Mouse (Mus musculus) cerebellum, adult 18-20 months (tissue): Measurements from ENCODE around the gene Megf11.

Source experiments
- DNase-seq, 2 experiments: peaks; one replicate each; pipeline ENCODE4 v3.0.0; 2021

The Megf11 gene

DNA sequence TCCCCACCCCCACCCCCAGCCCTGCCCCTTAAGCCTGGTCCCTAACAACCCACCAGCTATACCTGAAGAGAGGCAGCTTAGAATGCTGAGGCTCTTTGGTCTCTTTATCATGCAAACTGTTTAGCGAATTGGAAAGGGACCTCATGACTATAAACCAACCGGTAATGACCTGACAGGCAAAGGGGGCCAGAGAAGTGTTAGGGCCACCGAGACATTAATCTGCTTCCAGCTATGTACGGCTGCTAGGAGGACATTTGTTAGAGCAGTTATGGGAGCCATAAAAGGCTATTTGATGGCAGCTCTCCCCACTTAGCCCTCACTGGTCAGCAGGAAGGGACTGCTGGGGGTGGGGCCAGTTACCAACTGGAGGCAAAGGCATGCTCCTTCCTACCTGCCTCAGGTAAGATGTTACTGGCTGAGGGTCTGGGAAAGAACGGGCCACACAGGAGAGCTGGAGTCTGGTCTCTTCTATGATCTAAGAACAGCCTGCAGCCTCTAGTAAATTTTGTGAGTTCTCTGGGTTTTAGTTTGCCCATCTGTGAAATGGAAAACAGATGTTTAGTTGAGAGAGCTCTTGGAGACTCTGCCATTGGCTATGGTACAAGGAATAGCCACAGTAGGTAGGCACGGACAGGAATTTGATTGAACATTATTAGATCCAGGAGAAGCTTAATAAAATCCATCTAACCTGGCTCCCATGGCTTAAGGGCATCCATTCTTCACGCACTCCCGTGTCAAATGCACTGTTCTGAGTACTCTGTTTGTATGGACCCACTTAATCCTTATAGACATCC, 183.2 kb downstream of the Megf11 start:
- no peak for DNase-seq

GRCm38 (mm10) chr9:64570448-64570847, 185.0 kb downstream of the Megf11 start:
- no peak for DNase-seq

- DNase-seq = no peak
Observed at GRCm38 (mm10) chr9:64571091-64571490, 185.7 kb downstream of the Megf11 start.

GRCm38 (mm10) chr9:64572629-64573190, 187.3 kb downstream of the Megf11 start:
- DNase-seq = peak; percentile 41 to 43

GRCm38 (mm10) chr9:64575658-64576057, 190.2 kb downstream of the Megf11 start:
- no peak for DNase-seq

GRCm38 (mm10) chr9:64576143-64576878, 190.9 kb downstream of the Megf11 start:
- no peak for DNase-seq

GRCm38 (mm10) chr9:64577156-64577555, 191.7 kb downstream of the Megf11 start:
- DNase-seq = no peak

GRCm38 (mm10) chr9:64578014-64578413, 192.6 kb downstream of the Megf11 start:
- peak in 1 of 2 experiments; percentile 43 for DNase-seq

GRCm38 (mm10) chr9:64579306-64579705, 193.9 kb downstream of the Megf11 start:
- peak; percentile 61 to 68 for DNase-seq

- no peak for DNase-seq
Observed at GRCm38 (mm10) chr9:64586292-64586691, 200.9 kb downstream of the Megf11 start.

- DNase-seq = peak; percentile 59 to 66
Observed at GRCm38 (mm10) chr9:64587991-64588390, 202.6 kb downstream of the Megf11 start.

- DNase-seq = peak; percentile 68 to 76
Observed at GRCm38 (mm10) chr9:64590634-64591041, 205.2 kb downstream of the Megf11 start.

GRCm38 (mm10) chr9:64591436-64591835, 206.0 kb downstream of the Megf11 start:
- DNase-seq = peak in 1 of 2 experiments; percentile 38

GRCm38 (mm10) chr9:64594442-64594841, 209.0 kb downstream of the Megf11 start:
- peak; percentile 55 to 56 for DNase-seq

- no peak for DNase-seq
Observed at GRCm38 (mm10) chr9:64598427-64598826, 213.0 kb downstream of the Megf11 start.

DNA sequence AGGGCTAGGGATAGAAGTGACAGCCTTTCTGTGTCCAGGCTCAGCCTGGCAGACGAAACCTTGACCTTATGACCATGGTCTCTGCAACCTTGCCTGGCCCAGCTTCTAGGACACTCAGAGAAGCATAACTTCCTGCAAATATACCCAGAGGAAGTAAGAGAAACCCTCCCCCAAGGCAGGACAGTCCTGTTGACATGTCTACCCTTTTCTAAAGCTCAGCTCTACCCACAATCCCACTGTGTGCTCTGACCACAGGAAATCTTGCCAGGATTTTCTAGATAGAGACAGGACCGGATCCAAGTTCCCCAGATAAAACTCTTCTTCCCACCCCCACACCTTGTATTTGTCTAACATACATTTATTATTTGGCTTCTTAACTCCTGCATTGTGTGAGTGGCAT, 215.3 kb downstream of the Megf11 start:
- DNase-seq = no peak

DNA sequence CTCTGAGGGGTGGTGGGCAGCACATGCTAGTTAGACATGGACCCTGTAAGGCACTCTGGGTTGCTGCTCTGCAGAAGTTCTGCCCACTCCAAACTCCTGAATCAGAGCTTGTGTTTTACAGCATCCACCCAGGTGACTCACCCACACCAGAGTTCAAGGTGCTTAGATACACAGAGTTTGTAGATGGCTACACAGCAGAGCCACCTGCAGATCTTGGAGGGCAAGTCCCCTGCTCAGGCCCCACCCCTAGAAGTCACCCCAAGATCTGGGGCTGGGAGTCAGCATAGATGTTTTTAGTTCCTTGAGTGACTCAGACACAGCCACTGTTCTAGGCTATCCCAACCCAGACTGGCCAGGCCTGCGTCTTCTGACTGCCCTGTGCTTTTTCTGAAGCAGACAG, 217.5 kb downstream of the Megf11 start:
- no peak for DNase-seq

DNA sequence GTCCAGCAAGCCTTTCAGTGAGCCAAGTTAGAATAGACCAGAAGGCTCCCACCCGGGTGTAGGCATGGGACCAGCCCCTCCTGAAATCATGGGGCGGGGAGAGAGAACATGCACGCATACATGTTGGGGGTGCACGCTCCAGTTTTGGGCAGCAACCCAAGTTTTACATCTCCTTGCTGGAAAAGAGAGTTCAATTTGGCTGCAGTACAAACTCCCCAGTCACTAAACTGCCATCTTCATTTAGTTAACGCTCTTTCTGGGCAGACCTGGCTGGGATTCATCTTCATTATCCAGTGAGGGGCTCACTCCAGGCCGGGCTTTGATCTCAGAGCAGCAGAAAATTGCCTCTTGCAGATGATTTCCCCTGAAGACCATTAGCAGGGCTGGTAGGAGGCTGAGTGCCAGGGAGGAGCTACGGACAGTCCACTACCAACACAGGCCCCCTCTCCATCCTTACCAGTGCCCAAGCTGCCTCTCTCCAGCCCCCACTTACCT, 218.8 kb downstream of the Megf11 start:
- DNase-seq = no peak

DNA sequence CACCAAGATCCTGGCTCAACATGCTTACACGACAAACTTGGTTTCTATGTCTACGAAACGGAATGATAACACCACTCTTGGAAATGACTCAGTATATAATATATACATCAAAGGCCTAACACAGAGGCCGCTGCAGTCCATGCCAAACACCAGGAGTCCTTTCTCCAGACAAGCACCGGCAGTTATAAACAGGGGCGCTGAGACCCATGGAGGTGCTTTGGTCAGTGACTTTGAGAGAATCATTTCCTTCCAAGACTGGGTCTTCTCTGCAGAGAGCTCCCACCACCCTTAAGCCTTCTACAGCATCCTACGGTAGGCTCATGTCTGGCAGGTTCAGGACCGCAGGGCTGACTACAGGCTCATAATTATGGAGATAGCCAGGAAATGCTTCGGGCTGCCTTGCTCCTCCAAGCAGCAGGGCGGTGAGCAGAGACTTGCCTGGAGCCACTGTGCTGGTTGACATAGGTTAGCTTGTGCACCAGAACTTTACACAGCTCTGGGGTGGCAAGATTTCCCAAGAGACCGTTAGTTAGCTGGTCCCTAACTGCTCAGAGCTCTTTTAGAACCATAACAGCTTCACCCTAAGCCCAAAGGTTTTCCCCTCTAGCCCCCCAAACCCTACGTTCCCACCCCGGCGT, 219.8 kb downstream of the Megf11 start:
- DNase-seq = no peak

DNA sequence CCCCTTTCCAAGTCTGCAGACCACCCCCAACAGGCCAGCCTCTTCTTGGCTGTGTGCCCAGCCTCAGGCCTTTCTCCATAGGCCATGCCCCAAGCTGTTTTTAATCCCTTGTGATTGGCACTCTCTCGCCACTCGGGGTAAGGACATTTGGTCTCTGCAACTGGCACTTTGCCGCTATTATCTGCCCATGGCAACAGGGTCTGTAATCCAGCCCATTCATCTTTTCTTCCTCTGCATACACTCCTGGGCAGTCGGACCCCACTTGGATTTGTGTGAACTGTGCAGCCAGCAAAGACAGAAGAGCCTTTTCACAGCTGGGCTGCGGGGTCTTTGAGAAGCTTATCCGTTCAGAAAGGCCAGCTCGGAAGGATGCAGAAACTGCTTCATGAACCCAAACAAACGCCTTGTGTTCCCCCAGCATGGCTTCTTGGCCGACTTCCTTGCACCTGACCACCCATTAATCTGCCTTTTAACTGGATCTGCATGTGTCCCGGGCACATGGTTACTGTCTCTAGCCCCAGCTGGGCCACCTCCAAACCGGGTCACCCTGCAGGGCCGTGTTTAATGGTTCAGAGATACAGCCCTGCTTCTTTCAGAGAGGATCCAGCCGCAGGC, 220.4 kb downstream of the Megf11 start:
- peak; percentile 79 to 83 for DNase-seq

DNA sequence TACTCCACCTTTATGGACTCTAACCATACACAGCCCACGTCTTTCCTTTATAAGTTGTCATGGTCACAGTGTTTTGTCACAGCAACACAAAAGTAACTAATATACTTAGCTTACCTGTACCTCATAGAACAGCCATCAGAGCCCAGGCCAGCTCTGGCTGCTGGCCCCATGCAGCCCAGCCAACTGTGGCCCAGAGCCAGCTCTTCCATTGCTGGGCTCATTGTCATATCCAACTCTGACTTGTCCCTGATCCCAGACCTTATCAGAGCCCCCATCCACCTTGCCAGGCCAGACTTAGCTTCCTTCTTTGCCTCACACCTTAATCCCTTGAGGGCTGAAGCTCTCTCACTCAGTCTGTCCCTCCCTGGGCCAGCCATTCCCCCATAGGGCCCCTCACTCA, 221.6 kb downstream of the Megf11 start:
- DNase-seq = peak; percentile 62 to 71

- peak; percentile 51 to 58 for DNase-seq
Observed at GRCm38 (mm10) chr9:64609546-64609945, 224.1 kb downstream of the Megf11 start.
